In genomic region chr17:89250811-89251210, GRCm38 (mm10) we compare ENCODE assay signal across 49 mouse cellular contexts. TPM values are rescaled to one million over a fixed set of nuclear protein-coding genes. Genes with fewer than 3 reads are reported as not detected.
"Had no signal": no experiment of that assay in that cellular context is flagged by ENCODE, and none has a peak within 500 bp of the region (broad histone marks: within the 10 kb centered on the region; RNA-seq: fewer than 3 reads in every experiment).

No protein-coding gene starts in this region.

- H3K27ac ChIP-seq: heart, embryonic 10.5 days; heart, embryonic 13.5 days; heart, embryonic 15.5 days; hindbrain, embryonic 10.5 days; hindbrain, embryonic 12.5 days; hindbrain, embryonic 13.5 days; hindbrain, embryonic 14.5 days; hindbrain, embryonic 15.5 days; hindbrain, postnatal 0 days; intestine, embryonic 15.5 days; kidney, embryonic 15.5 days; kidney, postnatal 0 days; layer of hippocampus, adult 2 months had no signal

- DNase-seq: heart, postnatal 10 days; heart, postnatal 14 days; heart, postnatal 36 days; heart, postnatal 4 days; kidney, adult 11 months; kidney, adult 18-20 months; kidney, adult 2 months; kidney, adult 8-10 months; kidney, adult 9 months; kidney, postnatal 10 days; kidney, postnatal 14 days; kidney, postnatal 25 days; kidney, postnatal 36 days; kidney, postnatal 4 days; layer of hippocampus, adult 9-11 months; layer of hippocampus, postnatal 36 days had no signal

- H3K4me3 ChIP-seq: heart, embryonic 10.5 days; heart, embryonic 12.5 days; heart, embryonic 13.5 days; heart, embryonic 15.5 days; hindbrain, embryonic 10.5 days; hindbrain, embryonic 12.5 days; hindbrain, embryonic 13.5 days; hindbrain, embryonic 15.5 days; intestine, embryonic 15.5 days; kidney, embryonic 15.5 days; layer of hippocampus, adult 2 months had no signal

RNA-seq across cellular contexts. Expression of gene Fshr, which starts 50.3 kb away (rescaled TPM):
- total RNA-seq: heart, postnatal 10 days; heart, postnatal 14 days; heart, postnatal 25 days; heart, postnatal 36 days; heart, postnatal 4 days; hematopoietic stem cell, adult 5-6 weeks; hindbrain, postnatal 0 days; layer of hippocampus, adult 18-20 months; layer of hippocampus, adult 2 months; layer of hippocampus, adult 8-10 months; layer of hippocampus, postnatal 10 days; layer of hippocampus, postnatal 14 days; layer of hippocampus, postnatal 25 days; layer of hippocampus, postnatal 36 days; left cerebral cortex, adult 18-20 months had no signal
- polyA plus RNA-seq: heart, embryonic 10.5 days; heart, embryonic 11.5 days; heart, embryonic 12.5 days; heart, embryonic 13.5 days; heart, postnatal 0 days; hindbrain, embryonic 10.5 days; hindbrain, embryonic 11.5 days; hindbrain, embryonic 12.5 days; hindbrain, embryonic 13.5 days; hindbrain, embryonic 14.5 days; hindbrain, embryonic 15.5 days; hindbrain, embryonic 16.5 days; hindbrain, postnatal 0 days; inflammation-experienced regulatory T-cells, adult 6 months; intestine, embryonic 14.5 days; intestine, embryonic 15.5 days; intestine, embryonic 16.5 days; intestine, postnatal 0 days; kidney, adult 2 months; kidney, embryonic 14.5 days; kidney, embryonic 15.5 days; kidney, embryonic 16.5 days; kidney, postnatal 0 days; large intestine, adult 2 months had no signal
